Mouse (Mus musculus): Measurements from ENCODE around the gene Fam167b.

- TF ChIP-seq POLR2A (IDR thresholded peaks at IDR 0.05; ENCODE audit: control insufficient read depth, extremely low read depth, insufficient read depth, low read length, poor library complexity) (no peak), CTCF (IDR thresholded peaks at IDR 0.05; ENCODE audit: borderline replicate concordance, control insufficient read depth, extremely low read depth, insufficient read depth, low read length, poor library complexity) (no peak)
These were observed at the start of gene Fam167b for GRCm38 (mm10) chr4:129578466-129578865.
